Mouse (Mus musculus): ENCODE results near the gene Sipa1l2. TPM values are rescaled to one million over a fixed set of nuclear protein-coding genes. Genes with fewer than 3 reads are reported as not detected.

Sipa1l2 gene
- polyA plus RNA-seq, 1 experiment = 8.1 TPM

GRCm38 (mm10) chr8:125611024-125611798 lies 41.6 kb upstream of the Sipa1l2 start:
- no peak overlapping the region for H3K27ac ChIP-seq (ENCODE audit: insufficient read depth, low read depth, low read length)
- WGBS = 86% methylated on average over 10 of the region's 10 CpGs
- no peak for DNase-seq
- no peaks in the 10 kb centered on the region for H3K4me1 ChIP-seq (ENCODE audit: control insufficient read depth, insufficient read depth, low read length)
- no peaks in the 10 kb centered on the region for H3K36me3 ChIP-seq (ENCODE audit: control insufficient read depth, insufficient read depth, low read length)
- TF ChIP-seq CTCF (conservative IDR thresholded peaks at IDR 0.05; ENCODE audit: insufficient read depth, insufficient read length, low read depth, low read length) (no peak), POLR2A (IDR thresholded peaks at IDR 0.05; ENCODE audit: low read depth, low read length) (no peak)
- H3K4me3 ChIP-seq (ENCODE audit: insufficient read depth, low read depth, low read length) = no peak overlapping the region
- H3K27me3 ChIP-seq (replicated peaks; ENCODE audit: control insufficient read depth, insufficient read depth, low read length) = no peaks in the 10 kb centered on the region

GRCm38 (mm10) chr8:125609737-125610136 lies 40.1 kb upstream of the Sipa1l2 start:
- H3K4me1 ChIP-seq (ENCODE audit: control insufficient read depth, insufficient read depth, low read length) = no peaks in the 10 kb centered on the region; the same call in 1 of the 2 replicates
- no peaks in the 10 kb centered on the region for H3K36me3 ChIP-seq (ENCODE audit: control insufficient read depth, insufficient read depth, low read length)
- H3K4me3 ChIP-seq (ENCODE audit: insufficient read depth, low read depth, low read length) = no peak overlapping the region
- no peak for DNase-seq
- no peak for TF ChIP-seq POLR2A (IDR thresholded peaks at IDR 0.05; ENCODE audit: low read depth, low read length)
- no peak for TF ChIP-seq CTCF (conservative IDR thresholded peaks at IDR 0.05; ENCODE audit: insufficient read depth, insufficient read length, low read depth, low read length)
- WGBS = 87% methylated on average over 6 of the region's 6 CpGs
- H3K27ac ChIP-seq (ENCODE audit: insufficient read depth, low read depth, low read length) = no peak overlapping the region
- no peaks in the 10 kb centered on the region for H3K27me3 ChIP-seq (replicated peaks; ENCODE audit: control insufficient read depth, insufficient read depth, low read length)

GRCm38 (mm10) chr8:125607714-125608223 lies 38.2 kb upstream of the Sipa1l2 start:
- H3K27ac ChIP-seq (ENCODE audit: insufficient read depth, low read depth, low read length) = no peak overlapping the region
- 78% methylated on average over 4 of the region's 4 CpGs for WGBS
- TF ChIP-seq CTCF (conservative IDR thresholded peaks at IDR 0.05; ENCODE audit: insufficient read depth, insufficient read length, low read depth, low read length) (no peak), POLR2A (IDR thresholded peaks at IDR 0.05; ENCODE audit: low read depth, low read length) (no peak)
- no peaks in the 10 kb centered on the region; the same call in 1 of the 2 replicates for H3K4me1 ChIP-seq (ENCODE audit: control insufficient read depth, insufficient read depth, low read length)
- no peaks in the 10 kb centered on the region for H3K27me3 ChIP-seq (replicated peaks; ENCODE audit: control insufficient read depth, insufficient read depth, low read length)
- no peak for DNase-seq
- H3K4me3 ChIP-seq (ENCODE audit: insufficient read depth, low read depth, low read length) = no peak overlapping the region
- no peaks in the 10 kb centered on the region for H3K36me3 ChIP-seq (ENCODE audit: control insufficient read depth, insufficient read depth, low read length)

GRCm38 (mm10) chr8:125606937-125607336 lies 37.3 kb upstream of the Sipa1l2 start:
- Histone ChIP-seq H3K27me3 (replicated peaks; ENCODE audit: control insufficient read depth, insufficient read depth, low read length) (no peaks in the 10 kb centered on the region), H3K4me1 (ENCODE audit: control insufficient read depth, insufficient read depth, low read length) (no peaks in the 10 kb centered on the region; the same call in 1 of the 2 replicates), H3K27ac (ENCODE audit: insufficient read depth, low read depth, low read length) (no peak overlapping the region), H3K4me3 (ENCODE audit: insufficient read depth, low read depth, low read length) (no peak overlapping the region), H3K36me3 (ENCODE audit: control insufficient read depth, insufficient read depth, low read length) (no peaks in the 10 kb centered on the region)
- TF ChIP-seq CTCF (conservative IDR thresholded peaks at IDR 0.05; ENCODE audit: insufficient read depth, insufficient read length, low read depth, low read length) = no peak
- no peak for TF ChIP-seq POLR2A (IDR thresholded peaks at IDR 0.05; ENCODE audit: low read depth, low read length)
- WGBS = 74% methylated on average over 3 of the region's 3 CpGs
- no peak for DNase-seq

GRCm38 (mm10) chr8:125604817-125605512 lies 35.4 kb upstream of the Sipa1l2 start:
- TF ChIP-seq CTCF (conservative IDR thresholded peaks at IDR 0.05; ENCODE audit: insufficient read depth, insufficient read length, low read depth, low read length) = no peak
- TF ChIP-seq POLR2A (IDR thresholded peaks at IDR 0.05; ENCODE audit: low read depth, low read length) = no peak
- Histone ChIP-seq H3K27ac (ENCODE audit: insufficient read depth, low read depth, low read length) (no peak overlapping the region), H3K4me1 (ENCODE audit: control insufficient read depth, insufficient read depth, low read length) (no peaks in the 10 kb centered on the region; the same call in 1 of the 2 replicates), H3K27me3 (replicated peaks; ENCODE audit: control insufficient read depth, insufficient read depth, low read length) (no peaks in the 10 kb centered on the region), H3K36me3 (ENCODE audit: control insufficient read depth, insufficient read depth, low read length) (no peaks in the 10 kb centered on the region), H3K4me3 (ENCODE audit: insufficient read depth, low read depth, low read length) (no peak overlapping the region)
- DNase-seq = no peak
- 55% methylated on average over 8 of the region's 8 CpGs for WGBS

- no peaks in the 10 kb centered on the region; the same call in 1 of the 2 replicates for H3K4me1 ChIP-seq (ENCODE audit: control insufficient read depth, insufficient read depth, low read length)
Observed at GRCm38 (mm10) chr8:125604213-125604816, 34.7 kb upstream of the Sipa1l2 start.

More at GRCm38 (mm10) chr8:125604213-125604816, 34.7 kb upstream of the Sipa1l2 start:
- DNase-seq = no peak
- Histone ChIP-seq H3K27me3 (replicated peaks; ENCODE audit: control insufficient read depth, insufficient read depth, low read length) (no peaks in the 10 kb centered on the region), H3K4me3 (ENCODE audit: insufficient read depth, low read depth, low read length) (no peak overlapping the region), H3K36me3 (ENCODE audit: control insufficient read depth, insufficient read depth, low read length) (no peaks in the 10 kb centered on the region), H3K27ac (ENCODE audit: insufficient read depth, low read depth, low read length) (no peak overlapping the region)
- WGBS = 76% methylated on average over 18 of the region's 18 CpGs
- TF ChIP-seq CTCF (conservative IDR thresholded peaks at IDR 0.05; ENCODE audit: insufficient read depth, insufficient read length, low read depth, low read length) = no peak
- no peak for TF ChIP-seq POLR2A (IDR thresholded peaks at IDR 0.05; ENCODE audit: low read depth, low read length)
